Mouse (Mus musculus): Measurements from ENCODE around the gene Macc1. TPM values are rescaled to one million over a fixed set of nuclear protein-coding genes. Genes with fewer than 3 reads are reported as not detected.

Macc1 gene
- polyA plus RNA-seq (2012; rRNA removed) = 0.12 and 0.20 TPM in 2 replicates

GRCm38 (mm10) chr12:119313970-119314369, at the start of gene Macc1:
Gene Macc1, plus strand, starts transcription at chr12:119314270.
- no peak for TF ChIP-seq CTCF (conservative IDR thresholded peaks at IDR 0.05; ENCODE audit: insufficient read depth, insufficient read length, low read depth, low read length)
- TF ChIP-seq POLR2A (IDR thresholded peaks at IDR 0.05; ENCODE audit: low read depth, low read length) = no peak
- no peaks in the 10 kb centered on the region for H3K36me3 ChIP-seq (ENCODE audit: control insufficient read depth, insufficient read depth, low read length)
- no peak within 1 kb of the TSS for H3K4me3 ChIP-seq (ENCODE audit: insufficient read depth, low read depth, low read length)
- no peaks in the 10 kb centered on the region for H3K27me3 ChIP-seq (replicated peaks; ENCODE audit: control insufficient read depth, insufficient read depth, low read length)
- H3K4me1 ChIP-seq (ENCODE audit: control insufficient read depth, insufficient read depth, low read length) = no peaks in the 10 kb centered on the region
- H3K27ac ChIP-seq (ENCODE audit: insufficient read depth, low read depth, low read length) = no peak within 1 kb of the TSS
- DNase-seq = no peak

- no peak for DNase-seq
- Histone ChIP-seq H3K4me3 (ENCODE audit: insufficient read depth, low read depth, low read length) (no peak overlapping the region), H3K27ac (ENCODE audit: insufficient read depth, low read depth, low read length) (no peak overlapping the region), H3K27me3 (replicated peaks; ENCODE audit: control insufficient read depth, insufficient read depth, low read length) (no peaks in the 10 kb centered on the region), H3K36me3 (ENCODE audit: control insufficient read depth, insufficient read depth, low read length) (no peaks in the 10 kb centered on the region), H3K4me1 (ENCODE audit: control insufficient read depth, insufficient read depth, low read length) (no peaks in the 10 kb centered on the region)
- TF ChIP-seq CTCF (conservative IDR thresholded peaks at IDR 0.05; ENCODE audit: insufficient read depth, insufficient read length, low read depth, low read length) (no peak), POLR2A (IDR thresholded peaks at IDR 0.05; ENCODE audit: low read depth, low read length) (no peak)
- WGBS = 84% methylated on average over 3 of the region's 3 CpGs
Observed at GRCm38 (mm10) chr12:119264506-119264905, 49.6 kb upstream of the Macc1 start.

- H3K27ac ChIP-seq (ENCODE audit: insufficient read depth, low read depth, low read length) = no peak overlapping the region
- WGBS = 53% methylated on average over 1 of the region's 1 CpGs
- H3K4me3 ChIP-seq (ENCODE audit: insufficient read depth, low read depth, low read length) = no peak overlapping the region
- no peaks in the 10 kb centered on the region for H3K36me3 ChIP-seq (ENCODE audit: control insufficient read depth, insufficient read depth, low read length)
- TF ChIP-seq CTCF (conservative IDR thresholded peaks at IDR 0.05; ENCODE audit: insufficient read depth, insufficient read length, low read depth, low read length) (no peak), POLR2A (IDR thresholded peaks at IDR 0.05; ENCODE audit: low read depth, low read length) (no peak)
- no peaks in the 10 kb centered on the region for H3K4me1 ChIP-seq (ENCODE audit: control insufficient read depth, insufficient read depth, low read length)
- DNase-seq = no peak
- H3K27me3 ChIP-seq (replicated peaks; ENCODE audit: control insufficient read depth, insufficient read depth, low read length) = no peaks in the 10 kb centered on the region
Observed at GRCm38 (mm10) chr12:119268723-119269122, 45.3 kb upstream of the Macc1 start.

- 71% methylated on average over 2 of the region's 2 CpGs for WGBS
- TF ChIP-seq CTCF (conservative IDR thresholded peaks at IDR 0.05; ENCODE audit: insufficient read depth, insufficient read length, low read depth, low read length) = no peak
- TF ChIP-seq POLR2A (IDR thresholded peaks at IDR 0.05; ENCODE audit: low read depth, low read length) = no peak
Observed at GRCm38 (mm10) chr12:119270036-119270435, 44.0 kb upstream of the Macc1 start.

GRCm38 (mm10) chr12:119271964-119272363, 42.1 kb upstream of the Macc1 start:
- Histone ChIP-seq H3K4me3 (ENCODE audit: insufficient read depth, low read depth, low read length) (no peak overlapping the region), H3K36me3 (ENCODE audit: control insufficient read depth, insufficient read depth, low read length) (no peaks in the 10 kb centered on the region), H3K4me1 (ENCODE audit: control insufficient read depth, insufficient read depth, low read length) (no peaks in the 10 kb centered on the region), H3K27ac (ENCODE audit: insufficient read depth, low read depth, low read length) (no peak overlapping the region), H3K27me3 (replicated peaks; ENCODE audit: control insufficient read depth, insufficient read depth, low read length) (no peaks in the 10 kb centered on the region)
- no peak for DNase-seq
- WGBS = 80% methylated on average over 1 of the region's 1 CpGs
- no peak; the same call in 1 of the 2 replicates for TF ChIP-seq CTCF (conservative IDR thresholded peaks at IDR 0.05; ENCODE audit: insufficient read depth, insufficient read length, low read depth, low read length)
- no peak for TF ChIP-seq POLR2A (IDR thresholded peaks at IDR 0.05; ENCODE audit: low read depth, low read length)

More at GRCm38 (mm10) chr12:119270036-119270435, 44.0 kb upstream of the Macc1 start:
- DNase-seq = no peak
- no peaks in the 10 kb centered on the region for H3K4me1 ChIP-seq (ENCODE audit: control insufficient read depth, insufficient read depth, low read length)
- no peak overlapping the region for H3K27ac ChIP-seq (ENCODE audit: insufficient read depth, low read depth, low read length)
- H3K36me3 ChIP-seq (ENCODE audit: control insufficient read depth, insufficient read depth, low read length) = no peaks in the 10 kb centered on the region
- H3K4me3 ChIP-seq (ENCODE audit: insufficient read depth, low read depth, low read length) = no peak overlapping the region
- no peaks in the 10 kb centered on the region for H3K27me3 ChIP-seq (replicated peaks; ENCODE audit: control insufficient read depth, insufficient read depth, low read length)

GRCm38 (mm10) chr12:119273605-119274004, 40.5 kb upstream of the Macc1 start:
- Histone ChIP-seq H3K4me1 (ENCODE audit: control insufficient read depth, insufficient read depth, low read length) (no peaks in the 10 kb centered on the region), H3K27ac (ENCODE audit: insufficient read depth, low read depth, low read length) (no peak overlapping the region), H3K27me3 (replicated peaks; ENCODE audit: control insufficient read depth, insufficient read depth, low read length) (no peaks in the 10 kb centered on the region), H3K4me3 (ENCODE audit: insufficient read depth, low read depth, low read length) (no peak overlapping the region), H3K36me3 (ENCODE audit: control insufficient read depth, insufficient read depth, low read length) (no peaks in the 10 kb centered on the region)
- 39% methylated on average over 1 of the region's 1 CpGs for WGBS
- no peak for TF ChIP-seq CTCF (conservative IDR thresholded peaks at IDR 0.05; ENCODE audit: insufficient read depth, insufficient read length, low read depth, low read length)
- no peak for TF ChIP-seq POLR2A (IDR thresholded peaks at IDR 0.05; ENCODE audit: low read depth, low read length)
- DNase-seq = no peak

GRCm38 (mm10) chr12:119276282-119276681, 37.8 kb upstream of the Macc1 start:
- no peak for DNase-seq
- Histone ChIP-seq H3K4me3 (ENCODE audit: insufficient read depth, low read depth, low read length) (no peak overlapping the region), H3K36me3 (ENCODE audit: control insufficient read depth, insufficient read depth, low read length) (no peaks in the 10 kb centered on the region), H3K27me3 (replicated peaks; ENCODE audit: control insufficient read depth, insufficient read depth, low read length) (no peaks in the 10 kb centered on the region), H3K27ac (ENCODE audit: insufficient read depth, low read depth, low read length) (no peak overlapping the region), H3K4me1 (ENCODE audit: control insufficient read depth, insufficient read depth, low read length) (no peaks in the 10 kb centered on the region)
- no peak for TF ChIP-seq POLR2A (IDR thresholded peaks at IDR 0.05; ENCODE audit: low read depth, low read length)
- no peak for TF ChIP-seq CTCF (conservative IDR thresholded peaks at IDR 0.05; ENCODE audit: insufficient read depth, insufficient read length, low read depth, low read length)
- WGBS = 90% methylated on average over 1 of the region's 1 CpGs
